Mouse (Mus musculus): ENCODE data around the gene Dmd.
"Not testable (repeated sequence)": the region's sequence is repeated elsewhere in the genome, so short reads cannot be mapped to it uniquely, and the experiment has no call there.

The Dmd gene

GRCm38 (mm10) chrX:82948630-82949029 lies at the start of gene Dmd:
Gene Dmd (plus strand): TSS chrX:82948870.
- no peak for DNase-seq (ENCODE audit: low read depth, low spot score)

- DNase-seq (ENCODE audit: low read depth, low spot score): no peak
These were observed 47.2 kb upstream of the Dmd start for GRCm38 (mm10) chrX:82901515-82901914.

- DNase-seq (ENCODE audit: low read depth, low spot score): no peak
These were observed 39.0 kb downstream of the Dmd start for GRCm38 (mm10) chrX:82987683-82988082.

- no peak for DNase-seq (ENCODE audit: low read depth, low spot score)
These were observed 101.5 kb downstream of the Dmd start for GRCm38 (mm10) chrX:83050190-83050589.

GRCm38 (mm10) chrX:83116171-83116876 lies 167.7 kb downstream of the Dmd start:
- peak; percentile 17 for DNase-seq (ENCODE audit: low read depth, low spot score)

GRCm38 (mm10) chrX:83117198-83117597 lies 168.5 kb downstream of the Dmd start:
- peak; percentile 14 for DNase-seq (ENCODE audit: low read depth, low spot score)

GRCm38 (mm10) chrX:83220563-83220962 lies 271.9 kb downstream of the Dmd start:
- DNase-seq (ENCODE audit: low read depth, low spot score): peak; percentile 67

GRCm38 (mm10) chrX:83221050-83221449 lies 272.4 kb downstream of the Dmd start:
- peak; percentile 51 for DNase-seq (ENCODE audit: low read depth, low spot score)

GRCm38 (mm10) chrX:83487598-83487997 lies 538.9 kb downstream of the Dmd start, which contains the start of gene Tsga8:
Gene Tsga8 (minus strand): TSS chrX:83487924.
- no peak for DNase-seq (ENCODE audit: low read depth, low spot score)

GRCm38 (mm10) chrX:83674998-83675397 lies 726.3 kb downstream of the Dmd start:
- no peak for DNase-seq (ENCODE audit: low read depth, low spot score)

- DNase-seq (ENCODE audit: low read depth, low spot score): peak; percentile 80
These were observed 737.9 kb downstream of the Dmd start for GRCm38 (mm10) chrX:83686547-83686946.

- peak; percentile 48 for DNase-seq (ENCODE audit: low read depth, low spot score)
These were observed 791.9 kb downstream of the Dmd start for GRCm38 (mm10) chrX:83740533-83740932.

- no peak for DNase-seq (ENCODE audit: low read depth, low spot score)
These were observed 797.8 kb downstream of the Dmd start for GRCm38 (mm10) chrX:83746301-83747008.

- peak; percentile 16 for DNase-seq (ENCODE audit: low read depth, low spot score)
These were observed 838.7 kb downstream of the Dmd start for GRCm38 (mm10) chrX:83787406-83787805.

- peak; percentile 30 for DNase-seq (ENCODE audit: low read depth, low spot score)
These were observed 918.8 kb downstream of the Dmd start for GRCm38 (mm10) chrX:83867469-83867868.

- DNase-seq (ENCODE audit: low read depth, low spot score): peak; percentile 4
These were observed 926.7 kb downstream of the Dmd start for GRCm38 (mm10) chrX:83875389-83875788.

GRCm38 (mm10) chrX:83975895-83976294 lies 1027.2 kb downstream of the Dmd start:
- DNase-seq (ENCODE audit: low read depth, low spot score): no peak

GRCm38 (mm10) chrX:84001294-84001693 lies 1052.6 kb downstream of the Dmd start:
- DNase-seq (ENCODE audit: low read depth, low spot score): peak; percentile 56

GRCm38 (mm10) chrX:84062431-84062830 lies 1113.8 kb downstream of the Dmd start:
- not testable (repeated sequence) for DNase-seq (ENCODE audit: low read depth, low spot score)

GRCm38 (mm10) chrX:84165872-84166271 lies 1217.2 kb downstream of the Dmd start:
- no peak for DNase-seq (ENCODE audit: low read depth, low spot score)

- no peak for DNase-seq (ENCODE audit: low read depth, low spot score)
These were observed 1292.7 kb downstream of the Dmd start for GRCm38 (mm10) chrX:84241297-84241859.

GRCm38 (mm10) chrX:84330593-84330992 lies 1381.9 kb downstream of the Dmd start:
- DNase-seq (ENCODE audit: low read depth, low spot score): peak; percentile 89

- DNase-seq (ENCODE audit: low read depth, low spot score): peak; percentile 79
These were observed 1383.5 kb downstream of the Dmd start for GRCm38 (mm10) chrX:84332177-84332576.

All from brain, adult 2 months (tissue).